Mouse (Mus musculus) gastrocnemius, adult 2 months (tissue): ENCODE measurements around the gene Setd5. TPM values are rescaled to one million over a fixed set of nuclear protein-coding genes. Genes with fewer than 3 reads are reported as not detected.

Experiments
- DNase-seq: peaks from one replicate; pipeline ENCODE4 v3.0.0; 2022
- H3K27ac ChIP-seq: fragments of 200-600 bp; 2 replicates; pipeline ENCODE4 v1.8.1; 2022; ENCODE audit warnings: mild to moderate bottlenecking
- H3K4me3 ChIP-seq: fragments of 200-600 bp; 2 replicates; pipeline ENCODE4 v1.8.1; 2022; ENCODE audit warnings: mild to moderate bottlenecking, moderate library complexity
- CTCF ChIP-seq: fragments of 200-600 bp; IDR thresholded peaks from 2 replicates; pipeline ENCODE4 v1.8.1; 2022; ENCODE audit warnings: antibody characterized with exemption, mild to moderate bottlenecking, moderate library complexity
- intact Hi-C: fragments of 180-260 bp; cut with DNase I; formaldehyde crosslinking; loops from one replicate; pipeline ENCODE4 v1.15.1; 2025
- total RNA-seq, 2 experiments: library from RNA; stranded (reverse); gene quantifications; 2 replicates each; pipeline ENCODE4 v1.2.3; 2021

Gene Setd5
- total RNA-seq, 2 experiments from 2014 or later: 28.4 to 29.3 TPM

- intact Hi-C loops: loop anchor here (2.0 kb wide), 1 partner anchor 21 kb away; no protein-coding TSS in a partner anchor
- peak overlapping the region; percentile 70 for H3K27ac ChIP-seq
- no peak for TF ChIP-seq CTCF
- H3K4me3 ChIP-seq: peak overlapping the region; percentile 48
- peak; percentile 90 for DNase-seq
Measured at GRCm38 (mm10) chr6:113099640-113100289, 22.6 kb downstream of the Setd5 start.

- H3K27ac ChIP-seq: no peak overlapping the region
Measured at GRCm38 (mm10) chr6:113102541-113102940, 25.4 kb downstream of the Setd5 start.

GRCm38 (mm10) chr6:113103765-113104164 is 26.6 kb downstream of the Setd5 start:
- intact Hi-C loops: loop anchor here (1.0 kb wide), 1 partner anchor 65 kb away; no protein-coding TSS in a partner anchor
- Histone ChIP-seq H3K4me3 (no peak overlapping the region), H3K27ac (no peak overlapping the region)
- DNase-seq: peak; percentile 41
- peak; percentile 71 for TF ChIP-seq CTCF

More at GRCm38 (mm10) chr6:113102541-113102940, 25.4 kb downstream of the Setd5 start:
- no peak for DNase-seq
- H3K4me3 ChIP-seq: no peak overlapping the region
- intact Hi-C loops: no loop called here
- no peak for TF ChIP-seq CTCF

GRCm38 (mm10) chr6:113109378-113109777 is 32.2 kb downstream of the Setd5 start:
- intact Hi-C loops: loop anchor here (5.0 kb wide), 1 partner anchor 37 kb away; no protein-coding TSS in a partner anchor
- no peak overlapping the region for H3K4me3 ChIP-seq
- no peak for TF ChIP-seq CTCF
- DNase-seq: no peak
- H3K27ac ChIP-seq: no peak overlapping the region

GRCm38 (mm10) chr6:113109956-113110355 is 32.8 kb downstream of the Setd5 start:
- intact Hi-C loops: loop anchor here (5.0 kb wide), 1 partner anchor 38 kb away; no protein-coding TSS in a partner anchor
- Histone ChIP-seq H3K4me3 (no peak overlapping the region), H3K27ac (no peak overlapping the region)
- no peak for DNase-seq
- TF ChIP-seq CTCF: no peak

- no peak for TF ChIP-seq CTCF
- intact Hi-C loops: no loop called here
- H3K4me3 ChIP-seq: no peak overlapping the region
- peak; percentile 17 for DNase-seq
- no peak overlapping the region for H3K27ac ChIP-seq
Measured at GRCm38 (mm10) chr6:113120806-113121205, 43.6 kb downstream of the Setd5 start.

- no peak for TF ChIP-seq CTCF
- DNase-seq: no peak
- no peak overlapping the region for H3K4me3 ChIP-seq
- intact Hi-C loops: no loop called here
- H3K27ac ChIP-seq: no peak overlapping the region
Measured at GRCm38 (mm10) chr6:113133360-113133759, 56.2 kb downstream of the Setd5 start.

GRCm38 (mm10) chr6:113141389-113142094 is 64.4 kb downstream of the Setd5 start:
- TF ChIP-seq CTCF: no peak
- Histone ChIP-seq H3K4me3 (no peak overlapping the region), H3K27ac (no peak overlapping the region)
- DNase-seq: no peak
- intact Hi-C loops: loop anchor here (5.0 kb wide), 1 partner anchor 104 kb away; no protein-coding TSS in a partner anchor

GRCm38 (mm10) chr6:113144764-113145163 is 67.6 kb downstream of the Setd5 start:
- H3K4me3 ChIP-seq: no peak overlapping the region
- no peak for TF ChIP-seq CTCF
- no peak for DNase-seq
- 0 out of 2 replicates have a peak overlapping the region, but pooled peaks have one; percentile 6 for H3K27ac ChIP-seq
- intact Hi-C loops: loop anchor here (5.0 kb wide), 1 partner anchor 107 kb away; no protein-coding TSS in a partner anchor

GRCm38 (mm10) chr6:113145249-113145648 is 68.1 kb downstream of the Setd5 start:
- Histone ChIP-seq H3K27ac (no peak overlapping the region), H3K4me3 (no peak overlapping the region)
- no peak for TF ChIP-seq CTCF
- no peak for DNase-seq
- intact Hi-C loops: no loop called here

- no peak for TF ChIP-seq CTCF
- DNase-seq: no peak
- Histone ChIP-seq H3K27ac (no peak overlapping the region), H3K4me3 (no peak overlapping the region)
- intact Hi-C loops: no loop called here
Measured at GRCm38 (mm10) chr6:113154071-113154470, 76.9 kb downstream of the Setd5 start.

GRCm38 (mm10) chr6:113154886-113155285 is 77.7 kb downstream of the Setd5 start:
- no peak overlapping the region for H3K4me3 ChIP-seq
- no peak for TF ChIP-seq CTCF
- H3K27ac ChIP-seq: no peak overlapping the region
- DNase-seq: no peak
- intact Hi-C loops: no loop called here

GRCm38 (mm10) chr6:113156064-113156463 is 78.9 kb downstream of the Setd5 start:
- Histone ChIP-seq H3K4me3 (no peak overlapping the region), H3K27ac (no peak overlapping the region)
- no peak for DNase-seq
- intact Hi-C loops: no loop called here
- TF ChIP-seq CTCF: no peak
